Mouse (Mus musculus) midbrain, postnatal 0 days (tissue): ENCODE results near the gene Plcb1. TPM values are rescaled to one million over a fixed set of nuclear protein-coding genes. Genes with fewer than 3 reads are reported as not detected.

ENCODE experiments used
- ATAC-seq: fragments of 200-750 bp; cut with Nextera tagmentation; 2 replicates; pipeline ENCODE4 v1.8.0; 2017; ENCODE audit warnings: moderate number of reproducible peaks, mild to moderate bottlenecking, moderate TSS enrichment, moderate library complexity; ENCODE audit not compliant: low FRiP score
- DNase-seq: peaks from one replicate; pipeline ENCODE4 v3.0.0-alpha.2; 2015; ENCODE audit warnings: low spot score
- H3K27ac ChIP-seq: fragments of 300-500 bp; sonication (generic); 2 replicates; pipeline ENCODE4 v1.5.1; 2014; ENCODE audit warnings: low read depth, mild to moderate bottlenecking, low read length, mixed read lengths
- H3K27me3 ChIP-seq: fragments of 300-500 bp; sonication (generic); 2 replicates; pipeline ENCODE4 v1.6.1; 2014; ENCODE audit warnings: low read length, control low read depth, mixed read lengths; ENCODE audit not compliant: insufficient read depth
- H3K36me3 ChIP-seq: fragments of 300-500 bp; sonication (generic); 2 replicates; pipeline ENCODE4 v1.6.1; 2014; ENCODE audit warnings: low read length, control low read depth, mixed read lengths; ENCODE audit not compliant: insufficient read depth
- H3K4me1 ChIP-seq: fragments of 300-500 bp; sonication (generic); 2 replicates; pipeline ENCODE4 v1.6.1; 2014; ENCODE audit warnings: mild to moderate bottlenecking, control low read depth, antibody characterized with exemption, low read length, mixed read lengths; ENCODE audit not compliant: insufficient read depth
- H3K4me2 ChIP-seq: fragments of 300-500 bp; sonication (generic); 2 replicates; pipeline ENCODE4 v1.6.1; 2014; ENCODE audit warnings: low read depth, mild to moderate bottlenecking, low read length, mixed read lengths; ENCODE audit not compliant: poor library complexity, severe bottlenecking
- H3K4me3 ChIP-seq: fragments of 300-500 bp; sonication (generic); 2 replicates; pipeline ENCODE4 v1.5.1; 2014; ENCODE audit warnings: low read depth, mild to moderate bottlenecking, low read length, moderate library complexity
- H3K9ac ChIP-seq: fragments of 300-500 bp; sonication (generic); replicated peaks from 2 replicates; pipeline ENCODE4 v1.6.1; 2014; ENCODE audit warnings: mild to moderate bottlenecking, low read length, moderate library complexity, mixed read lengths; ENCODE audit not compliant: poor library complexity, severe bottlenecking
- H3K9me3 ChIP-seq: fragments of 300-500 bp; sonication (generic); 2 replicates; pipeline ENCODE4 v1.6.1; 2016; ENCODE audit warnings: low read length, control low read depth
- CTCF ChIP-seq: IDR thresholded peaks from 2 replicates; pipeline ENCODE4 v1.5.1; 2016; ENCODE audit warnings: antibody characterized with exemption, mild to moderate bottlenecking
- WGBS: fragments of 180-500 bp; shearing (Covaris S2); extraction: QIAGEN DNeasy Blood & Tissue Kit; methylation state at CpG from one replicate; pipeline ENCODE4 v1.1.7; 2014; 5-methylcytosine and 5-hydroxymethylcytosine counted together
- polyA plus RNA-seq: library from polyadenylated mRNA; unstranded; fragments of >200 nt; fragmentation: Nextera tagmentation; extraction: Ambion mirVana; gene quantifications from 2 replicates; pipeline ENCODE4 v1.2.1, GENCODE M21; 2015
- total RNA-seq: library from RNA; depleted of rRNA; stranded (reverse); fragments of >200 nt; gene quantifications from 2 replicates; pipeline ENCODE4 v1.2.3, GENCODE M21; 2014

The Plcb1 gene
- total and polyA plus RNA-seq, 2 experiments from 2014 or later, result 36.1 to 59.0 TPM

DNA sequence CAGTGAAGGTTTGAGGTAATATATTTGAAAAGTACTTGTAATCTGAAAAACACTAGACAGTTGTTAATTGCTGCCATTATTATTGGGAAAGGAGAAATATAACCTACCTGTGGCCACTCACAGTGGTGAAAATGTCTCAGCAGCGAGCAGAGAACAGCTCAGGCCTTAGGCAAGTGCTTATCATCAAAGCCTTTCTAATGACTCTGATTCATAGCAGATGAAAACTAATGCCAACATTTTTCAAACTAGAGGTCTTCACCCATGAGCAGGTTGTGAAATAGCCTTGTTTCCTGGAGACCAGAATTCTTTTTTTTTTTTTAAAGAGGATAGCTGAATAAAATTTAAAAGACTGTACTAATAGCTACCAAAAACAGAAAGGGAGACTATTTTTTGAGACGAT lies 105.3 kb downstream of the Plcb1 start:
- 65% methylated on average over 2 of the region's 2 CpGs for WGBS
- Histone ChIP-seq H3K27me3 (no peaks in the 10 kb centered on the region), H3K36me3 (no peaks in the 10 kb centered on the region), H3K9me3 (no peaks in the 10 kb centered on the region), H3K9ac (no peak overlapping the region), H3K27ac (no peak overlapping the region), H3K4me3 (no peak overlapping the region), H3K4me1 (no peaks in the 10 kb centered on the region), H3K4me2 (no peak overlapping the region)
- no peak for ATAC-seq
- DNase-seq, result no peak
- TF ChIP-seq CTCF, result no peak

DNA sequence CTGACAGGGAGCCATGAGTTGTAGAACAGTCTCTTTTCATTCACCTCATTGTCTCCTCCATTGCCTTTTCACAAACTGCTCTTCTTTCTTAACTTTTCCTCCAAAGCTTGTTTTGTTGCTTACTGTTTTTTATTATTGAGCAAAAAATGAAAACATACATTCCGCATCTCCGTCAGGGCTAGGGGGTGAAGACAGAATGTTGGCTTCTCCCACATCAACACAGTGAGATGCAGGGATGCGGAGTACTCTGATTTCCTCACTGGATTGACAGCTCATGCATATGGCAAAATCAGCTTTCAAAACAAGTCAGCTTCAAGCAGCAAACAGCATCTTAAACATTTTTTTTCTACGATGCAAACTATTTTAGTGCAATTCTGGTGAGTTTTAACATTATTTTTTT lies 108.9 kb downstream of the Plcb1 start:
- ATAC-seq (no peak), DNase-seq (no peak)
- H3K27me3 ChIP-seq, result no peaks in the 10 kb centered on the region
- no peaks in the 10 kb centered on the region for H3K36me3 ChIP-seq
- no peak overlapping the region for H3K27ac ChIP-seq
- H3K9me3 ChIP-seq, result no peaks in the 10 kb centered on the region
- no peaks in the 10 kb centered on the region for H3K4me1 ChIP-seq
- H3K4me2 ChIP-seq, result no peak overlapping the region
- no peak overlapping the region for H3K4me3 ChIP-seq
- H3K9ac ChIP-seq, result no peak overlapping the region
- WGBS, result 94% methylated on average over 4 of the region's 4 CpGs
- TF ChIP-seq CTCF, result no peak

DNA sequence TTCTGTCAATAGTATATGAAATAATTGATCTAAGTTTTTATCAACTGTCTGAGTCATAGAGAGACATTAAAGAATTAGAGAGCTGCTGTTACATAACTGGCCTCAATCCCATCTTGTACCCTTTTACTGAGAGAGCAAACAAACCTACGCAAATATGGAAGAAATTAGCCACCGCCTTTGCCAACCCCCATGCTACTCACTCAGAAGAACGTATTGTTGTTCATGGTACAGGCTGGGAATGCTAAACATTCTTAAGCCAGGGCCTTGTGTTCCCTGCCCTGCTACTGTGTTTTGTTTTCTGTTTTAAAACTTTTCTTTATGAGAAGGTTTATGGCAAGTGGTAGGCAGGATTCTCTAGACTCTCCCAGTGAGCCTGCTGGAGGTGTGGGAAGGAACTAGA lies 110.3 kb downstream of the Plcb1 start:
- H3K36me3 ChIP-seq, result no peaks in the 10 kb centered on the region
- WGBS, result 83% methylated on average over 3 of the region's 3 CpGs
- no peak overlapping the region for H3K27ac ChIP-seq
- no peak for TF ChIP-seq CTCF
- no peaks in the 10 kb centered on the region for H3K27me3 ChIP-seq
- H3K4me1 ChIP-seq, result no peaks in the 10 kb centered on the region
- H3K9ac ChIP-seq, result no peak overlapping the region
- no peak for DNase-seq
- ATAC-seq, result no peak
- H3K4me2 ChIP-seq, result no peak overlapping the region
- H3K9me3 ChIP-seq, result no peaks in the 10 kb centered on the region
- no peak overlapping the region for H3K4me3 ChIP-seq

DNA sequence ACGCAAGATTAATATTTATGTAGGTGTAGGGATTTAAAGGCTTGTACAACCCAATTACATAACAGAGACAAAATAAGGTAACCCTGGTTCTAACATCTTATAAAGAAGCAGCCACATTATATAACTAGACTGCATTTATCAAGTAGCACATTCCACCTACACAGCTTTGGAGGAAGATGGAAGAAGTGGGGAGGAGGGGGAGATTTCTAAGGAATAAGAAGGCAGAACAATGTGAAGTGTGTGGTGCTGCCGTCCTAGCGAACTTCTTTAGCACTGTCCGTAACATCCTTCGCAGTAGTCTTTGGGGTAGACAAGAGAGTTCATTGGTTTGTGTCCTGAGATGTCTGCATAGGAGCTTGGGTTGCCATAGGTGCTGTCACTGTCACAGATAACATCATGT lies 111.2 kb downstream of the Plcb1 start:
- no peak overlapping the region for H3K4me2 ChIP-seq
- 91% methylated on average over 5 of the region's 5 CpGs for WGBS

DNA sequence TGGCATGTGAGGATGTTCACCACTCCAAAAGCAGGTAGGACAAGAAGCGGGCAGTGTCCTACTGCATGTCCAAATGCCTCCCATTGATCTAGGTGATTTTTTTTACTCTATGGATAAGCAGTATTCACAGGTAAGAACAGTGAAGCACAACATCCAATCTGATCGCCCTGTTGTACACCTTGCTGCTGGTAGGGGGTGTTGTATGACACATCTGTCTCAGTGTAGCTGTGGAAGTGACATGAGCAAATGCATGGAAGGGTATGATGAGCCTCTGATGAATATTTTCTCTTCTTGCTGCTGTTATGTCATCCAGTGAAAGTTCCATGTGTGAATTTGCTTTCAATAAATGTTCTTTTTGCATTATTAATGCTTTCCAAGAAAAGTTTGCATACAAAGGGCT lies 115.7 kb downstream of the Plcb1 start:
- Histone ChIP-seq H3K36me3 (no peaks in the 10 kb centered on the region), H3K27me3 (no peaks in the 10 kb centered on the region), H3K9me3 (no peaks in the 10 kb centered on the region), H3K4me3 (no peak overlapping the region), H3K4me1 (no peaks in the 10 kb centered on the region), H3K27ac (no peak overlapping the region), H3K9ac (no peak overlapping the region), H3K4me2 (no peak overlapping the region)
- DNase-seq, result no peak
- no peak for ATAC-seq
- 88% methylated on average over 2 of the region's 2 CpGs for WGBS
- TF ChIP-seq CTCF, result peak; percentile 22; the same call in 1 of the 2 replicates

More for the DNA sequence above, 111.2 kb downstream of the Plcb1 start:
- no peaks in the 10 kb centered on the region for H3K9me3 ChIP-seq
- no peak overlapping the region for H3K27ac ChIP-seq
- H3K4me3 ChIP-seq, result no peak overlapping the region
- H3K9ac ChIP-seq, result no peak overlapping the region
- H3K36me3 ChIP-seq, result no peaks in the 10 kb centered on the region
- ATAC-seq (no peak), DNase-seq (no peak)
- TF ChIP-seq CTCF, result no peak
- H3K27me3 ChIP-seq, result no peaks in the 10 kb centered on the region
- no peaks in the 10 kb centered on the region for H3K4me1 ChIP-seq

DNA sequence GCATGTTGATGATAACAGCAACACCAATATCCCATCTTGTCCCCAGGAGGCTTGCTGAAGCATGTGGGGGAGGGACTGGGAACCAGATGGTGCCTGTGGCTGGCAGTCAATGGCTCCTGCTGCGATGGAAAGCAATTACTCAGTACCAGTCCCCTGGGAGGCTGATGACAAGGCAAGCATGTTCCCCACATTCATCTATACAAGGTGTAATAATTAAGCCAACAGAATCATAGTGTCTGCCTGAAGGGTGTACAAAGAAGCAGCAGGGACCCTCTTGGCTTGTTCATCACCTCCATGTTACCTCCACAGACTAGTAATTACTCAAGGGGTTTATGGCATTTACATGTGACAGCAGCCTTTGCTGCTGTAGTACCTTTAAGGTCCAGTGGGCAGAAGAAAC lies 125.0 kb downstream of the Plcb1 start:
- Histone ChIP-seq H3K4me3 (no peak overlapping the region), H3K4me2 (no peak overlapping the region), H3K9me3 (no peaks in the 10 kb centered on the region), H3K4me1 (no peaks in the 10 kb centered on the region), H3K27me3 (no peaks in the 10 kb centered on the region), H3K9ac (no peak overlapping the region), H3K36me3 (no peaks in the 10 kb centered on the region), H3K27ac (no peak overlapping the region)
- DNase-seq (peak; percentile 87), ATAC-seq (no peak; the same call in 1 of the 2 replicates)
- no peak for TF ChIP-seq CTCF
- 14% methylated on average over 1 of the region's 1 CpGs for WGBS
